Mouse (Mus musculus) embryonic facial prominence, embryonic 13.5 days (tissue): Measurements from ENCODE around the gene Cryba1. TPM values are rescaled to one million over a fixed set of nuclear protein-coding genes. Genes with fewer than 3 reads are reported as not detected.

ENCODE experiments used
- ATAC-seq: fragments of 200-750 bp; cut with Nextera tagmentation; 2 replicates; pipeline ENCODE4 v1.8.0; 2017; ENCODE audit warnings: low read depth; ENCODE audit not compliant: insufficient number of reproducible peaks, insufficient read depth, low FRiP score, low TSS enrichment
- H3K27ac ChIP-seq: fragments of 300-500 bp; sonication (generic); 2 replicates; pipeline ENCODE4 v1.5.1; 2015; ENCODE audit warnings: moderate library complexity, mild to moderate bottlenecking, inconsistent platforms
- H3K27me3 ChIP-seq: fragments of 300-500 bp; sonication (generic); 2 replicates; pipeline ENCODE4 v1.6.1; 2015; ENCODE audit warnings: mild to moderate bottlenecking, inconsistent platforms
- H3K36me3 ChIP-seq: fragments of 300-500 bp; sonication (generic); 2 replicates; pipeline ENCODE4 v1.6.1; 2015; ENCODE audit warnings: mild to moderate bottlenecking, inconsistent platforms
- H3K4me1 ChIP-seq: fragments of 300-500 bp; sonication (generic); 2 replicates; pipeline ENCODE4 v1.6.1; 2015; ENCODE audit warnings: inconsistent platforms
- H3K4me2 ChIP-seq: fragments of 300-500 bp; sonication (generic); 2 replicates; pipeline ENCODE4 v1.6.1; 2015; ENCODE audit warnings: moderate library complexity, mild to moderate bottlenecking, inconsistent platforms
- H3K4me3 ChIP-seq: fragments of 300-500 bp; sonication (generic); 2 replicates; pipeline ENCODE4 v1.5.1; 2015; ENCODE audit warnings: mild to moderate bottlenecking, inconsistent platforms
- H3K9ac ChIP-seq: fragments of 300-500 bp; sonication (generic); 2 replicates; pipeline ENCODE4 v1.6.1; 2015; ENCODE audit warnings: mild to moderate bottlenecking, inconsistent platforms
- H3K9me3 ChIP-seq: fragments of 300-500 bp; sonication (generic); 2 replicates; pipeline ENCODE4 v1.6.1; 2016; ENCODE audit warnings: inconsistent platforms
- WGBS: fragments of 180-500 bp; shearing (Covaris S2); methylation state at CpG from one replicate; pipeline ENCODE4 v1.1.7; 2015; ENCODE audit warnings: mixed read lengths; 5-methylcytosine and 5-hydroxymethylcytosine counted together
- polyA plus RNA-seq: library from polyadenylated mRNA; unstranded; fragments of >200 nt; fragmentation: Nextera tagmentation; extraction: Ambion mirVana; gene quantifications from 2 replicates; pipeline ENCODE4 v1.2.1, GENCODE M21; 2015

Gene Cryba1
- 1.1 TPM in 1 of 2 replicates, not detected in the other for polyA plus RNA-seq

DNA sequence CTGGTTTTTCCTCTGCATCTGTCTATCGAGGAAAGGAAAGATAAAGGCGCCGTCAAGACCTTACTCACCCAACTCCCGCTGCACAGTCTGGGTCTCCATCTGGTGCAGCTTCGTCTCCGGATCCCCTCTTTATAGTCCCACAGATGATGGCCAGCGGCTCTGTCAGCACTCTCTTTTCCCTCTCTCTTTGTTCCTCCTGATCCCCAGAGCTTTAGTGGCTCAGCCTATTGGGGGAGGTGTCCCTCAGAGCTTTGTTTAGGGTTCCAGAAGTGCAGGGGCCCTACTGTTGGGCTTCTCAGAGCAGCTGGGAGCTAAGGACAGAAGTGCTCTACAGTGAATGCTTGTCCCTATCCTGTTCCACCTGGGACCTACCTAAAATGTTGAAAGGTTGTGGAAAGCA, at the start of gene Cryba1:
TSS of gene Cryba1 (minus strand) at position 101 of the 400 bp plus-strand sequence.
- no peaks in the 10 kb centered on the region for H3K4me1 ChIP-seq
- no peaks in the 10 kb centered on the region for H3K36me3 ChIP-seq
- no peak within 1 kb of the TSS for H3K4me2 ChIP-seq
- no peak within 1 kb of the TSS for H3K27ac ChIP-seq
- H3K9ac ChIP-seq = no peak within 1 kb of the TSS
- H3K27me3 ChIP-seq = no peaks in the 10 kb centered on the region
- ATAC-seq = no peak
- no peaks in the 10 kb centered on the region for H3K9me3 ChIP-seq
- H3K4me3 ChIP-seq = no peak within 1 kb of the TSS
- WGBS = 52% methylated on average over 7 of the region's 7 CpGs

DNA sequence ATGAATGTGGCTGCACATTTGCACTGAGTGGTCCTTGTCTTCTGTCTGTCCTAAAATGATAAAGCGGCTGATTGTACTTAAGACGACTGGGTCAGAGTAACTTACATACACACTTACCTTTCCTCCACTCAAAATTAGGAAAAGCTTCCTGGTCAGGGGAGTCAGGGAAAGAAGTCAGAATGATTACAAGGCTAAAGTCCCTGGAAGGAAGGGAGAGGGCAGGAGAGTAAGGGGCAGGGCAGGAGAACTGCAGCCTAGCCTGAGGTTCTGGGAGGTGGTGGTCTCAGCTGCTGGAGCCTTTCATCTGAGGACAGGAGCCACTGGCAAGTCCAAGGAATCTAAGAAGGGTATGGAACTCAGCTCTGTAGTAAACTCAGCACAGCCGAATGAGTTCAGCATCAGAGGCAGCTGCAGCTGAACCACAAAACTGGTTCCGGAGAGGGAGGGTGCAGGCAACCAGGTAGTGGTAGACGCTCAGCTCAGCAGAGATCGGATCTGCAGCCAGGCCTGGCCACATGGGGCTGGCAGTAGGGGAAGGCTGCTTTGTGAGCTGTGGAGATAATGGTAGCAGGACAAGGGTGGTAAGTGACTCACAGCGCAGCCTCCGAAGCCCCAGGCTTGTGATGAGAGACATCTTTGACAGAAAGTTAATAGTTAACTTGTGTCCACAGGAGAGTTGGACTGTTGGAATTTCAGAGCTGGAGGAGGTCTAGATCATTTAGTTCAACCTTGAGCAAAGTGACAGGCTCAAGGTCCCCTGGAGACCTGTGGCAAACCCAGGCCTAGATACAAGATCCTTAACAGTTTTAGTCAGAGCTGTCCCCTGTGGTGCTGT, 47.0 kb upstream of the Cryba1 start:
- H3K36me3 ChIP-seq = peaks cover under 1% of the 10 kb centered on the region; the same call in 1 of the 2 replicates
- 0 out of 2 replicates have a peak overlapping the region, but pooled peaks have one; percentile 29 for H3K27ac ChIP-seq
- WGBS = 61% methylated on average over 8 of the region's 8 CpGs

DNA sequence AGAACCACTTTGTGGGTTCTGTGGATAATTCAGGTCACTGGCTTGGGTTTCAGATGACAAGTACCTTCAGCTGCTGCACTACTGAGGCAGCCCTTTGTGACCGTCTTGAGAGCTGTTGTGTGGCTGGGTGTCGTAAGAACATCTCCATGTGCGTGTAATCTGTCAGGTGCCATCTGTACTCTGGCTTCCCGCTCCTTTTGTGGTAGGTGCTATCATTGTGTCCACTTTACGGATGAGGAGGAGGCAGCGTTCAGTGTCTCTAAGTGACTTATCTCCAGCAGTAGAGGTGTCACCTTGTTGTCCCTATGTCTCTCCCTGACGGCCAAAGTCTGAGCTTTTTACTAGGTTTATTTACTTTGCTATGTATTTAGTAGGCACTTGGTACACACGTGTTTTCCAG, 45.3 kb upstream of the Cryba1 start:
- WGBS = 82% methylated on average over 8 of the region's 8 CpGs
- Histone ChIP-seq H3K4me2 (no peak overlapping the region), H3K9me3 (no peaks in the 10 kb centered on the region), H3K9ac (no peak overlapping the region), H3K27me3 (0 out of 2 replicates have a peak, but pooled peaks cover 5% of the 10 kb centered on the region), H3K4me3 (no peak overlapping the region), H3K4me1 (peaks cover 23% of the 10 kb centered on the region), H3K27ac (no peak overlapping the region), H3K36me3 (no peaks in the 10 kb centered on the region)
- no peak for ATAC-seq

More for the DNA sequence above, 47.0 kb upstream of the Cryba1 start:
- no peak overlapping the region for H3K9ac ChIP-seq
- H3K4me1 ChIP-seq = peaks cover 15% of the 10 kb centered on the region
- H3K27me3 ChIP-seq = no peaks in the 10 kb centered on the region
- H3K4me3 ChIP-seq = no peak overlapping the region
- no peak overlapping the region for H3K4me2 ChIP-seq
- no peak for ATAC-seq
- no peaks in the 10 kb centered on the region for H3K9me3 ChIP-seq

DNA sequence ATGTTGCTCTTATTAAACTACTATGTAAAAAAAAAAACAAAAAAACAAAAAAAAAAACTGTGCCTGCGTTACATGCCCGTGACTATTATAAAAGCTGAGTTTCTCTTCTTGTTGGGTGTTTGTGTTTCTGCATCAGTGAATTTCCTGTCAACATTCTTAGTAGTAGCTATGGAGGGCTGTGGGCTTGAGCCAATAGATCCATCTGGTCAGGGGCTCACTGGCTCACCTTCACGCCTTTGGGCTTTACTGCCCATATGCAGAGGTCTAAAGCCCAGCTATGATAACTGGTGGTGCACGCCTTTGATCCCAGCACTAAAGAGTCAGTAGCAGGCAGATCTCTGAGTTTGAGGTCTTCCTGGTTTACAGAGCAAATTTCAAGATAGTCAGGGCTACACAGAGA, 44.4 kb upstream of the Cryba1 start:
- Histone ChIP-seq H3K4me2 (no peak overlapping the region), H3K9me3 (no peaks in the 10 kb centered on the region), H3K27me3 (0 out of 2 replicates have a peak, but pooled peaks cover 7% of the 10 kb centered on the region), H3K4me3 (no peak overlapping the region), H3K9ac (no peak overlapping the region), H3K27ac (no peak overlapping the region), H3K36me3 (no peaks in the 10 kb centered on the region), H3K4me1 (peaks cover 30% of the 10 kb centered on the region)
- no peak for ATAC-seq
- 85% methylated on average over 4 of the region's 4 CpGs for WGBS

DNA sequence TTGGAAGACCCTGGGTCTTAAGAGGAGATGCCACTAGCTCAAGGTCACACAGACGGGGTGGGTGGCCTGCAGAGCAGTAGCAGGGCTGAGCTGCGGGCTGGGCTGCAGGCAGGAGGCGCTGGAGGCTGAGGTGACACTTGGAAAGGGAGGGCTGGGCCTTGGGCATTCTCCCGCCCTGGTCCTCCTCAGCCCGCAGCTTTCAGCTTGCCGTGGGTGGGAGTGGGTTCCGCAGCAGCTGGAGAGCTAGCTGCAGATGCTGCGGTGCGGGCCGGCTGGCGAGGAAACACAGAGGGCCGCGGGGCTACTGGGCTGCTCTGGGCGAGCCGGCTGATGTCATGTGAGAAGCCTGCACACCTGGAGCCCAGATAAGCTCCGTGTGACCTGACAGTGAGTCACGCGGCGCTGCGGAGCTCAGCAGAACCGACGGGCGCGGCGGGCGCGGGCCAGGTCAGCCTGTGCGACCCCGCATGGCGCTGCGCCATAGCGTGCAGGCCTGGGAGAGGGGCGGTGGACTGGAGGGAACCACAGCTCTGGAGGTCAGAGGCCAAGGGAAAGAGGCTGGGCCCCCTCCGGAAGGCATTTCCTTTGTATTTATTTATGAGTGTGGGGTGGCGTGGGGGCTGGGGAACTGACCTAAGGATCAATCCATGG, 41.4 kb upstream of the Cryba1 start:
- Histone ChIP-seq H3K36me3 (no peaks in the 10 kb centered on the region), H3K9ac (peak overlapping the region; percentile 67), H3K27ac (no peak overlapping the region), H3K9me3 (no peaks in the 10 kb centered on the region), H3K4me1 (peaks cover 37% of the 10 kb centered on the region), H3K27me3 (peaks cover 7% of the 10 kb centered on the region; the same call in 1 of the 2 replicates), H3K4me3 (peak overlapping the region; percentile 39), H3K4me2 (peak overlapping the region; percentile 72)
- peak; percentile 33; the same call in 1 of the 2 replicates for ATAC-seq
- 6% methylated on average over 34 of the region's 35 CpGs for WGBS

DNA sequence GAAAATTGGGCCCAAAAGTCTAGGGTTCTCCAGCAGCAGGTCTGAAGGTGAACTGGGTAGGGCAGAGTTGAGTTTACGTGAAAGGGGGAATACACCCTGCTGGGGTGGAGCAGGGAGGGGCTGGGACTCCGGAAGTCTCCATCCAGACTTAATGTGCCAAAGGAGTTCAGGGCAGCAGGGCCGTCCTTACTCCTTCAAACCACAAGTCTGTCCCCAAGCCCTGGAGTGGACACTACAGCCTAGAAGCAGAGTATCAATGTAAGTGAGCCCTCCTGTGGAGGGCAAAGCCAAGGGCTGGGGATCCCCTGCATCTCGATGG, 40.3 kb upstream of the Cryba1 start:
- peak overlapping the region; percentile 90; the same call in 1 of the 2 replicates for H3K4me2 ChIP-seq
- 44% methylated on average over 4 of the region's 4 CpGs for WGBS
- H3K9ac ChIP-seq = no peak overlapping the region
- 0 out of 2 replicates have a peak overlapping the region, but pooled peaks have one; percentile 9 for H3K4me3 ChIP-seq
- no peaks in the 10 kb centered on the region for H3K9me3 ChIP-seq
- ATAC-seq = no peak
- H3K36me3 ChIP-seq = no peaks in the 10 kb centered on the region
- peaks cover 7% of the 10 kb centered on the region; the same call in 1 of the 2 replicates for H3K27me3 ChIP-seq
- H3K4me1 ChIP-seq = peaks cover 37% of the 10 kb centered on the region
- H3K27ac ChIP-seq = peak overlapping the region; percentile 29; the same call in 1 of the 2 replicates

DNA sequence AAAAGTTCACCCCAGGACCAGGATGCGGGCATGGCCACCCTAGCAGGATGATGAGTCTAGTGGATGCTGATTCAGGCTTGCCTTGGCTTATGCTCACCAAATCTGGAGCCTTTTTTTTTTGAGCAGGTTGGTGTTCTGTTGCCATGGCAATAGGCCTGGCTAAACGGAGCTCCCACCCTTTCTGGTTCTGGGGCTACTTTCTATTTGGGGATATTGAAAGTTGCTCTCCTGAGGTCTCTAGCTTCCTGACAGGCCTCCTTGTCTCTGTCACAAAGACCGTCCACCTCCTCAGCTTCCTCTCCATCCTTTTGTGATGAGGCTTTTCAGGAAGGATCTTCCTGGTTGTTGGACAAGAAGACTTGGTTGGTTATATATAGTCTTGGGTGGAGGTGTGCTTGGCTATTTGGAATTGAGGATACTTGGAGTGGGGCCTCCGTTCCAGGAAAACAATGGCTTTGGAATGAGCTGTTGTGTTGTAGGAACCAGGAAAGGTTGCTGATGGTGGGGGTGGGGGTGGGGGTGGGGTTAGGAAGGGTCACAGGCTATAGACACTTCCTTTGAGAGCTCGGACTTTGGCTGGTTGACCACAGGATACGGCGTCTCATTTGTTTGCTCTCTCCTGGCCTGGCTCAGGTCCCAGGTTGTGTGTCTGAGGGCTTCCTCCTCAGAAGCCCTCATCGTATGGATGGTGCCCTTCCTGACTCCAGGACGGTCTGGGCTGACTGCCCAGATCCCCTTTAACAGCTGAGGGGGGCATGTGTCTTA, 39.8 kb upstream of the Cryba1 start:
- H3K27me3 ChIP-seq = peaks cover 7% of the 10 kb centered on the region; the same call in 1 of the 2 replicates
- no peaks in the 10 kb centered on the region for H3K36me3 ChIP-seq
- WGBS = 51% methylated on average over 9 of the region's 9 CpGs
- peaks cover 37% of the 10 kb centered on the region for H3K4me1 ChIP-seq
- H3K27ac ChIP-seq = peak overlapping the region; percentile 29; the same call in 1 of the 2 replicates
- no peaks in the 10 kb centered on the region for H3K9me3 ChIP-seq
- H3K9ac ChIP-seq = no peak overlapping the region
- H3K4me3 ChIP-seq = peak overlapping the region; percentile 91; the same call in 1 of the 2 replicates
- ATAC-seq = no peak
- peak overlapping the region; percentile 90 for H3K4me2 ChIP-seq

DNA sequence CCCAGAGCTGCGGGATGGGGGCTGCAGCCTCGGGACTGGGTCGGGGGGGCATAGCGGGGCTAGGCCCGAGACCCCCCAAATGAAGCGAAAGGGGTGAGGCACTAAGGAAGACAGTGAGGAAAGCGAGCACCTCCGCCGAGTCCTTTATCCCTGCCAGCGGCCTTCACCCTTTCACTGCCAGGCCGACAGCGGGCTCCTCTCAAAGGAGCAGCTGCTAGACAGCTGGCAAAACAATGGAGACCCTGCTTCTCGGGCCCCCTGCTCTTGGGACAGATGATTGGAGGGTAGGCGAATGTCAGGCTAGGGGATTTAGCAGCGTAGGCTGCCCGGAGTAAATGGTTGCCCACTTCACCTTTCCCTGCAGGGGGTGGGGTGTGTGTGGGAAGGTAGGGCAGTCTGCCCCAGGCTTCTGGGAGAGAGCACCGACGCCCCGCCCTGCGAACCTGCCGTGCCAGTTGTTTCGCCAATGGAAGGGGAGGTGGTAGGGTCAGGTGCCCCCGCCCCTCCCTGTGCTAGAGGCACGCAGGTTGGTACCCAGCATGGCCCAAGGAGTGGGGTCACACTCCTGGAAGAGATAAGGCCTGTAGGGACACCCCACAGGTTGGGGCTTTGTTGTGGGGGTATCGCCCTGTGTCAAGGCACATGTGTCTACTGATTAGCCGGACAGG, 38.7 kb upstream of the Cryba1 start:
- Histone ChIP-seq H3K9ac (peak overlapping the region; percentile 95), H3K27ac (peak overlapping the region; percentile 84), H3K4me3 (peak overlapping the region; percentile 91), H3K4me2 (peak overlapping the region; percentile 90), H3K9me3 (no peaks in the 10 kb centered on the region), H3K4me1 (peaks cover 37% of the 10 kb centered on the region), H3K27me3 (peaks cover 7% of the 10 kb centered on the region; the same call in 1 of the 2 replicates), H3K36me3 (no peaks in the 10 kb centered on the region)
- peak; percentile 11; the same call in 1 of the 2 replicates for ATAC-seq
- WGBS = 4% methylated on average over 26 of the region's 26 CpGs

DNA sequence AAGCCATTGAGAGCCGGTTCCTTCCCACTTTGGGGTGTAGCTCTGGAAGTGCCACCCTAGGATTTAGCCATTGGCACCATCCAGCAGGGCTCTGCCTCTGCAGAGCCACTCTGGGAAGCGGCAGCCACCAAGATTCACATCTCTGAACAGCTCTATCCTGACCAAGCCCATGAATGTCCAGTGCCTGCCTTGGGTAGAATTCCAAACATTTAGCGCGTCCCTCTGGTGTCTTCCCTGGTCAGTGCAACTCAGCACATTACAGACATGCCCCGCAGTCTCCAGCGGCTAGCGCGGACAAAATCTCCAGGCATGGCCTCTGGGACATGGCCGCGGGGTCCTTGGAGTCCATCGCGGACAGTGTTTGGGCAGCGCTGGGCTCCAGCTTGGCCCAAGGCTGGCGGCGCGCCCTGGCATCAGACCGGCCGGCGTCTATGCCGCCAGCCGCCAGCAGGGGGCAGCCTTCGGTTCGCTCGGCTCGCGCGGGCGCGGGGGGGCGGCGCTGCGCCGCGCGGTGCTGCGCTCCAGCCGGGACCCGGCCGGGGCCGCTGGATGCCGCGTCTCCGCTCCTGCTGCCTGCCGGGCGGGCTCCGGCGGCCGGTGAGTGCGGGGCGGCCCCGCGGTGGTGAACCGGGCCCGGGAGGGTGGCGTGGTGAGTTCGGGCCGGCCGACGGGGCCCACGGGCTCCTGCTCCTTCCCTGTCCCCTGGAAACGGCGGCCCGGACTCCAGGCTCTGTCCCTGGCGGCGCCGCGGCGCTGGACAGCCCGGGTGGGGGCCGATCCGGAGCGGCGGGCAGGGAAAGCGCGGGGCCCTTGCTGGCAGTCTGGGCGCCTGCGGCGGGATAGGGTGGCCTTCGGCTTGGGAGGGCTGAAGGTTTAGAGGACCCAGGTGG, 37.9 kb upstream of the Cryba1 start, which contains the start of gene Myo18a:
TSS of gene Myo18a (plus strand) at position 464 of the 890 bp plus-strand sequence.
- Histone ChIP-seq H3K4me1 (peaks cover 37% of the 10 kb centered on the region), H3K27ac (peak within 1 kb of the TSS; percentile 84), H3K4me2 (peak within 1 kb of the TSS; percentile 90), H3K4me3 (peak within 1 kb of the TSS; percentile 91), H3K27me3 (peaks cover 7% of the 10 kb centered on the region; the same call in 1 of the 2 replicates), H3K9ac (peak within 1 kb of the TSS; percentile 95), H3K36me3 (no peaks in the 10 kb centered on the region), H3K9me3 (no peaks in the 10 kb centered on the region)
- ATAC-seq = peak; percentile 81
- 2% methylated on average over 49 of the region's 79 CpGs for WGBS

DNA sequence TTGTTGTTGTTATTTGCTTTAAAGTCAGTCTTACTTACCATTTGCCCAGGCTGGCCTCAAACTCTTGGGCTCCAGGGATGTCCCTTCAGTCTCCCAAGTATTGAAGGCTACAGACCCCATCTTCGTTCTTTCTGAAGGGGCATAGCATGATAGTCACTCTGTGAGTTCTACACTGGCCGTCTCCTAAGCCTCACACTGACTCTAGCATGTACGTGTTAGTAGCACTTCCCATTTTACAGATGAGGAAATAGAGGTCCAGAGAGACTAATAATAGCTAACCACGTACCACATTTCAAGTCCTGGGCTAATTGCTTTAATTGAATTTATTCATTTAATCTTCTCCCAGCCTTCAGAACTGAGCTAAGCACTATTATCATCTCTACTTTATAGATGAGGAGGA, 34.9 kb upstream of the Cryba1 start:
- no peak for ATAC-seq
- H3K4me3 ChIP-seq = no peak overlapping the region
- H3K27ac ChIP-seq = no peak overlapping the region
- peaks cover 17% of the 10 kb centered on the region for H3K4me1 ChIP-seq
- H3K36me3 ChIP-seq = no peaks in the 10 kb centered on the region
- no peaks in the 10 kb centered on the region for H3K9me3 ChIP-seq
- no peaks in the 10 kb centered on the region; the same call in 1 of the 2 replicates for H3K27me3 ChIP-seq
- H3K9ac ChIP-seq = no peak overlapping the region
- H3K4me2 ChIP-seq = no peak overlapping the region
- WGBS = 79% methylated on average over 4 of the region's 4 CpGs
